Mouse (Mus musculus): Measurements from ENCODE around the gene Agap2. TPM values are rescaled to one million over a fixed set of nuclear protein-coding genes. Genes with fewer than 3 reads are reported as not detected.

Agap2 gene
- total and polyA plus RNA-seq, 3 experiments = 24.8 to 43.5 (median 26.1) TPM

GRCm38 (mm10) chr10:127098514-127098913, 23.4 kb downstream of the Agap2 start:
- H3K36me3 ChIP-seq (replicated peaks in 1 of 2; ENCODE audit: control insufficient read depth in 1 of 2, insufficient read depth in 1 of 2, low read length in 1 of 2) = peaks cover 69 to 86% of the 10 kb centered on the region in 2 experiments
- no peak for DNase-seq (ENCODE audit: extremely low read depth)
- H3K27ac ChIP-seq (ENCODE audit: insufficient read depth, low read depth) = no peak overlapping the region
- H3K4me2 ChIP-seq (ENCODE audit: insufficient read depth, low read depth, poor library complexity, severe bottlenecking) = no peak overlapping the region
- peaks cover 0 to 14% of the 10 kb centered on the region in 2 experiments; a peak in 2 of 4 replicates for H3K4me1 ChIP-seq (ENCODE audit: control insufficient read depth in 1 of 2, insufficient read depth in 2 of 2)
- TF ChIP-seq IRF4 (IDR thresholded peaks at IDR 0.05; ENCODE audit: low read depth, low read length) = no peak
- no peak for TF ChIP-seq RAD21 (IDR thresholded peaks at IDR 0.05; ENCODE audit: low read depth, low read length)
- H3K79me2 ChIP-seq (replicated peaks; ENCODE audit: control insufficient read depth, extremely low read depth, insufficient read depth, poor library complexity, severe bottlenecking) = no peaks in the 10 kb centered on the region
- in situ Hi-C loops (cut with MboI; ENCODE audit: low pct_ligation_motif_present, low pct_unique_long_range_greater_than_20kb, low sequenced_read_pairs) = no loop called here
- no peak overlapping the region for H3K9ac ChIP-seq (ENCODE audit: insufficient read depth, low read depth)
- dilution Hi-C loops (cut with MboI; ENCODE audit: extremely low pct_ligation_motif_present, extremely low pct_unique_long_range_greater_than_20kb, low sequenced_read_pairs) = no loop called here
- H3K4me3 ChIP-seq (replicated peaks in 1 of 3; ENCODE audit: low read depth in 2 of 3, low read length in 2 of 3, poor library complexity in 1 of 3) = no peak overlapping the region
- H3K27me3 ChIP-seq (replicated peaks) = no peaks in the 10 kb centered on the region
- H3K9me3 ChIP-seq (replicated peaks; ENCODE audit: low read length) = no peaks in the 10 kb centered on the region

GRCm38 (mm10) chr10:127099191-127099590, 24.1 kb downstream of the Agap2 start:
- H3K27ac ChIP-seq (ENCODE audit: insufficient read depth, low read depth) = no peak overlapping the region
- no peaks in the 10 kb centered on the region for H3K9me3 ChIP-seq (replicated peaks; ENCODE audit: low read length)
- no peak overlapping the region for H3K4me3 ChIP-seq (replicated peaks in 1 of 3; ENCODE audit: low read depth in 2 of 3, low read length in 2 of 3, poor library complexity in 1 of 3)
- H3K36me3 ChIP-seq (replicated peaks in 1 of 2; ENCODE audit: control insufficient read depth in 1 of 2, insufficient read depth in 1 of 2, low read length in 1 of 2) = peaks cover 67 to 86% of the 10 kb centered on the region in 2 experiments
- no peaks in the 10 kb centered on the region for H3K27me3 ChIP-seq (replicated peaks)
- in situ Hi-C loops (cut with MboI; ENCODE audit: low pct_ligation_motif_present, low pct_unique_long_range_greater_than_20kb, low sequenced_read_pairs) = no loop called here
- H3K79me2 ChIP-seq (replicated peaks; ENCODE audit: control insufficient read depth, extremely low read depth, insufficient read depth, poor library complexity, severe bottlenecking) = no peaks in the 10 kb centered on the region
- no peak overlapping the region for H3K9ac ChIP-seq (ENCODE audit: insufficient read depth, low read depth)
- TF ChIP-seq SMC3 (IDR thresholded peaks at IDR 0.05; ENCODE audit: low read depth, low read length) (no peak), HCFC1 (IDR thresholded peaks at IDR 0.05; ENCODE audit: low read depth, low read length) (no peak), GABPA (IDR thresholded peaks at IDR 0.05; ENCODE audit: insufficient replicate concordance, low read depth, low read length) (no peak), EP300 (IDR thresholded peaks at IDR 0.05; ENCODE audit: low read length) (no peak), PAX5 (IDR thresholded peaks at IDR 0.05; ENCODE audit: low read length) (no peak), E2F4 (IDR thresholded peaks at IDR 0.05; ENCODE audit: insufficient replicate concordance, low read depth, low read length) (no peak), ZC3H11A (IDR thresholded peaks at IDR 0.05; ENCODE audit: low read depth, low read length) (no peak), JUND (conservative IDR thresholded peaks at IDR 0.05; ENCODE audit: low read depth, low read length) (no peak), MAX (IDR thresholded peaks at IDR 0.05; ENCODE audit: low read length) (no peak), IRF4 (IDR thresholded peaks at IDR 0.05; ENCODE audit: low read depth, low read length) (no peak), CTCF (conservative IDR thresholded peaks at IDR 0.05 in 1 of 2, IDR thresholded peaks at IDR 0.05 in 1 of 2; ENCODE audit: low read depth in 2 of 2, low read length in 2 of 2) (no peak), MXI1 (IDR thresholded peaks at IDR 0.05; ENCODE audit: low read depth, low read length) (no peak), MAZ (IDR thresholded peaks at IDR 0.05; ENCODE audit: low read depth, low read length) (no peak), MEF2A (IDR thresholded peaks at IDR 0.05; ENCODE audit: borderline replicate concordance, low read depth, low read length) (no peak), TCF12 (IDR thresholded peaks at IDR 0.05; ENCODE audit: low read depth, low read length) (no peak), JUN (IDR thresholded peaks at IDR 0.05; ENCODE audit: insufficient read depth, low read depth, low read length) (no peak), POLR2AphosphoS2 (IDR thresholded peaks at IDR 0.05; ENCODE audit: low read depth, low read length) (no peak), MYC (IDR thresholded peaks at IDR 0.05; ENCODE audit: low read depth, low read length) (no peak)
- DNase-seq (ENCODE audit: extremely low read depth) = no peak
- no peak overlapping the region for H3K4me2 ChIP-seq (ENCODE audit: insufficient read depth, low read depth, poor library complexity, severe bottlenecking)
- H3K4me1 ChIP-seq (ENCODE audit: control insufficient read depth in 1 of 2, insufficient read depth in 2 of 2) = peaks cover 0 to 20% of the 10 kb centered on the region in 2 experiments; a peak in 2 of 4 replicates
- dilution Hi-C loops (cut with MboI; ENCODE audit: extremely low pct_ligation_motif_present, extremely low pct_unique_long_range_greater_than_20kb, low sequenced_read_pairs) = no loop called here

Measured in CH12.LX (cell line).